Mouse (Mus musculus) spleen, adult 2 months (tissue): Measurements from ENCODE around the gene Sbk1.

Experiments
- CTCF ChIP-seq: fragments of 200-500 bp; IDR thresholded peaks from 2 replicates; pipeline ENCODE4 v1.5.1; 2011; ENCODE audit warnings: mild to moderate bottlenecking, inconsistent platforms; ENCODE audit not compliant: insufficient read depth, insufficient read length, insufficient replicate concordance; ENCODE audit errors: extremely low read depth
- POLR2A ChIP-seq: fragments of 200-500 bp; IDR thresholded peaks from 2 replicates; pipeline ENCODE4 v1.6.1; 2011; ENCODE audit warnings: low read depth, low read length, inconsistent platforms

GRCm38 (mm10) chr7:126280696-126281095, 8.3 kb downstream of the Sbk1 start:
- TF ChIP-seq POLR2A (no peak), CTCF (no peak)
